Mouse (Mus musculus): ENCODE results near the gene Ctf1. TPM values are rescaled to one million over a fixed set of nuclear protein-coding genes. Genes with fewer than 3 reads are reported as not detected.
"Not testable (repeated sequence)": the region's sequence is repeated elsewhere in the genome, so short reads cannot be mapped to it uniquely, and the experiment has no call there.

Ctf1 gene
- polyA plus RNA-seq, 1 experiment from 2014 or later = 29.8 TPM

DNA sequence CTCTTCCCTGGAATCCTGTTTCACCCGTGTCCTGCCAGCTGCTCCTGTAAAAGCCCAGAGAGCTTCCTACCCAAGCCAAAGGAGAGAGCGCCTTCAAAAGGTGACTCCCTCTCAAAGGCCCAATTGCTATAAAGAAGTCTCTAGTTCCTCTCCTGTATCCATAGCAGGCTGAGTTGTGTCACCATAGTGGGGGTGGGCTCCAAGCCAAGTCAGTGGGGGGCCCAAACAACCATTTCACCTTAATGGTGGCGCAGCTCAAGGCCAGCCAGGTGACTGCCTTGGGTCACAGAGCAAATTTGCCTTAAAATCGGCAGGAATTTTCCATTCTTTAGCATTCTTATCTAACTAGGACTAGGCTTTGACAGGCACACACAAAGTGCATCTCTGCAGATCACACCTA is 2.3 kb downstream of the Ctf1 start:
- 84% methylated on average over 4 of the region's 4 CpGs for WGBS
- Histone ChIP-seq H3K36me3 (peaks cover 27% of the 10 kb centered on the region), H3K4me2 (no peak overlapping the region; the same call in 1 of the 2 replicates), H3K27ac (no peak overlapping the region; the same call in 1 of the 2 replicates), H3K27me3 (no peaks in the 10 kb centered on the region), H3K4me3 (no peak overlapping the region), H3K9ac (peak overlapping the region; percentile 8; the same call in 1 of the 2 replicates), H3K9me3 (no peaks in the 10 kb centered on the region), H3K4me1 (peaks cover 44% of the 10 kb centered on the region)
- no peak for ATAC-seq (ENCODE audit: insufficient number of reproducible peaks, insufficient read depth, low FRiP score, low TSS enrichment, low read depth)

DNA sequence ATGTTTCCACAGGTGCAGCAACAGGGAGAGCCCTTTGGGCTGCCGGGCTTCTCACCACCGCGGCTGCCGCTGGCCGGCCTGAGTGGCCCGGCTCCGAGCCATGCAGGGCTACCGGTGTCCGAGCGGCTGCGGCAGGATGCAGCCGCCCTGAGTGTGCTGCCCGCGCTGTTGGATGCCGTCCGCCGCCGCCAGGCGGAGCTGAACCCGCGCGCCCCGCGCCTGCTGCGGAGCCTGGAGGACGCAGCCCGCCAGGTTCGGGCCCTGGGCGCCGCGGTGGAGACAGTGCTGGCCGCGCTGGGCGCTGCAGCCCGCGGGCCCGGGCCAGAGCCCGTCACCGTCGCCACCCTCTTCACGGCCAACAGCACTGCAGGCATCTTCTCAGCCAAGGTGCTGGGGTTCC is 4.5 kb downstream of the Ctf1 start:
- H3K4me3 ChIP-seq = peak overlapping the region; percentile 38
- no peak for ATAC-seq (ENCODE audit: insufficient number of reproducible peaks, insufficient read depth, low FRiP score, low TSS enrichment, low read depth)
- peak overlapping the region; percentile 74 for H3K9ac ChIP-seq
- WGBS = 2% methylated on average over 41 of the region's 41 CpGs
- peaks cover 29% of the 10 kb centered on the region for H3K4me1 ChIP-seq
- no peak overlapping the region for H3K27ac ChIP-seq
- H3K9me3 ChIP-seq = no peaks in the 10 kb centered on the region
- peak overlapping the region; percentile 72 for H3K4me2 ChIP-seq
- H3K27me3 ChIP-seq = no peaks in the 10 kb centered on the region
- H3K36me3 ChIP-seq = peaks cover 27% of the 10 kb centered on the region

DNA sequence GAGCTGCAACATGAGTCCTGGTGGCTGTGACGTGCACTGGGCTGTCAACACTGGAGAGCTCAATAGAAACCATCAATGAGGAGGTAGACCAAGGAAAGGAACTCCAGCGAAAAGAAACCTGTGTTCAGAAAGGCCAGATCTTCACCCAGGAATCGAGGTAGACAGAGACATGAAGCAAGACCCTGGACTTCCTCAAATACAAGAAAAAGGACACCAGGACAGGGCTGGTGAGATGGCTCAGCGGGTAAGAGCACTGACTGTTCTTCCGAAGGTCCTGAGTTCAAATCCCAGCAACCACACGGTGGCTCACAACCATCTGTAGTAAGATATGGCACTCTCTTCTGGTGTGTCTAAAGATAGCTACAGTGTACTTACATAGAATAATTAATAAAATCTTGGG is 5.8 kb downstream of the Ctf1 start:
- no peaks in the 10 kb centered on the region for H3K27me3 ChIP-seq
- H3K4me1 ChIP-seq = peaks cover 22% of the 10 kb centered on the region
- 88% methylated on average over 6 of the region's 6 CpGs for WGBS
- no peak overlapping the region for H3K27ac ChIP-seq
- no peaks in the 10 kb centered on the region for H3K9me3 ChIP-seq
- H3K4me3 ChIP-seq = no peak overlapping the region
- H3K36me3 ChIP-seq = peaks cover 27% of the 10 kb centered on the region
- no peak overlapping the region for H3K9ac ChIP-seq
- no peak overlapping the region for H3K4me2 ChIP-seq
- no peak for ATAC-seq (ENCODE audit: insufficient number of reproducible peaks, insufficient read depth, low FRiP score, low TSS enrichment, low read depth)

DNA sequence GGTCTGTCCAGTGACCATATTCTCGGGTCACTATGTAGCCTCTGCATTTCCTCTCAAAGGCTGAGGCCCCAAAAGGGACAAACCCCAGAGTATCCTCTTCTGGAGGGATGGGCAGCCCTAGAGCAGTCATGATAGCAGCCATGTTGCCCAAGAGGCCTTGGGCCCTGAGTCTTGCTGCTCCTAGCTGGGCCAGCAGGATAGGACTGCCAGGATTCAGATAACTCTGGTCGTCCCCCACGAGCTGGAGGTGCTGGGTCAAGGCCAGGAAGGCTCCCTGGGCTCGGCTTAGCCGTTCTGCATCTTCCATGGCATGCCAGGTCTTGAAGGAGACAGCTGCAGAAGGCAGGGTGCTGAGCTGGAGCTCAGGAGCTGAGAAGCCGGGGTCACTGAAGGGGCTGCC is 6.7 kb downstream of the Ctf1 start:
- no peaks in the 10 kb centered on the region for H3K9me3 ChIP-seq
- peaks cover 27% of the 10 kb centered on the region for H3K36me3 ChIP-seq
- 94% methylated on average over 6 of the region's 6 CpGs for WGBS
- H3K27me3 ChIP-seq = no peaks in the 10 kb centered on the region
- no peak for ATAC-seq (ENCODE audit: insufficient number of reproducible peaks, insufficient read depth, low FRiP score, low TSS enrichment, low read depth)
- no peak overlapping the region for H3K27ac ChIP-seq
- H3K4me1 ChIP-seq = peaks cover 14% of the 10 kb centered on the region
- no peak overlapping the region for H3K4me3 ChIP-seq
- H3K4me2 ChIP-seq = no peak overlapping the region
- H3K9ac ChIP-seq = no peak overlapping the region

DNA sequence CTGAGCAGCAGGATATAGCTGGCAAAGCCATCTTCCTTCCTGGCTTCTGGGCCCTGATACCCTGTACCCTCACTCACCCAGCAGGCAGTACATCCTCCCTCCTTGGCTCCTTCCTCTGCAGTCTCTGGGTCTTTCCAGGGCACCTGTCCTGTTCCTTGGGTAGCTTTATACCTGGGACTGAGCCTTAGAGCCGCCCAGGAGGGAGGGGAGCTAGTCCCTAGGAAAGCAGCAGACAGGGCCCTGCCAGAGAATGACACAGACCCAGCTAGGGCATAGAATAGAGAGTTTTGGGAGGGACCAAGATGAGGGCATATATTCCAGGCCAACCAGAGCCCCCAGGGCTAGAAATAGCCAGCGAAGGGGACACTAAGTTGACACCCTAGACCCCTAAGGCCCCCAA is 13.0 kb downstream of the Ctf1 start:
- WGBS = 38% methylated on average over 2 of the region's 2 CpGs
- Histone ChIP-seq H3K4me2 (no peak overlapping the region), H3K9ac (0 out of 2 replicates have a peak overlapping the region, but pooled peaks have one; percentile 46), H3K4me1 (no peaks in the 10 kb centered on the region), H3K36me3 (no peaks in the 10 kb centered on the region), H3K27me3 (no peaks in the 10 kb centered on the region), H3K27ac (no peak overlapping the region), H3K4me3 (no peak overlapping the region), H3K9me3 (no peaks in the 10 kb centered on the region)
- no peak for ATAC-seq (ENCODE audit: insufficient number of reproducible peaks, insufficient read depth, low FRiP score, low TSS enrichment, low read depth)

DNA sequence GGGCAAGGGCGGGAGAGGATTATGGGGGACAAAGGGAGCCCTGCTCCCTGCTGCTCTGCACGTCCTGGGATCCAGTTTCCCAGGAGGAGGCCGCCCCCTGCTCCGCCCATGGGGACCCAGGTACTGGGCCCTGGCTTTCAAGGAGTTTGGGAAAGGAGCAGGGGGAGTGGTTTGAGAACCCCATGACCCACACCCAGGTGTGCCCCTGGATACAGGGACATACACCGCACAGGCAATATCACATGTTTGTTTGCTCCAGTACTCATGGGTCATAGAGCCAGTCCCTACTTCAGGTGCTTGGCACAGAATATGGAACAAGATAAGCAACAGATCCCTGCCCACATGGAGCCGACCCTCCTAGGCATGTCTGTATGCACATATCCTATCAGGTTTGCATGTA is 13.4 kb downstream of the Ctf1 start:
- no peak overlapping the region for H3K4me2 ChIP-seq
- 47% methylated on average over 6 of the region's 6 CpGs for WGBS
- H3K27me3 ChIP-seq = no peaks in the 10 kb centered on the region
- no peaks in the 10 kb centered on the region for H3K9me3 ChIP-seq
- H3K36me3 ChIP-seq = no peaks in the 10 kb centered on the region
- H3K4me1 ChIP-seq = no peaks in the 10 kb centered on the region
- no peak; the same call in 1 of the 2 replicates for ATAC-seq (ENCODE audit: insufficient number of reproducible peaks, insufficient read depth, low FRiP score, low TSS enrichment, low read depth)
- H3K9ac ChIP-seq = 0 out of 2 replicates have a peak overlapping the region, but pooled peaks have one; percentile 46
- no peak overlapping the region for H3K27ac ChIP-seq
- no peak overlapping the region for H3K4me3 ChIP-seq

DNA sequence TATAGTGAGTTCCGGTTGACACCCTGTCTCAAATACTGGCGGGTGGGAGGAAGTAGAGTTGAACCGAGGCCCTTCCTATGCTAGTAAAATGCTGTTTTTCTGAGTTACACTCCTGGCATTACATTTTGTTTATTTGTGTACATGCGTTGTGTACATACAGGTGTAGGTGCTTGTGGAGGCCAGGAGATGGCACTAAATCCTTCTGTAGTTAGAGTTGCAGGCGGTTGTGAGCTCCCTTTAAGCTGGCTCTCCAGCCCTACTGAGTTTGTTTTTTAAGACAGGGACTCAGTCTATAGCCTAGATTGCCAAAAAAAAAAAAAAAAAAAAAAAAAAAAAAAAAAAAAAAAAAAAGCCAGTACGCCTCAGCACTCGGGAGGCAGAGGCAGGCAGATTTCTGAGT is 15.4 kb downstream of the Ctf1 start:
- Histone ChIP-seq H3K4me3 (no peak overlapping the region), H3K36me3 (no peaks in the 10 kb centered on the region), H3K27me3 (no peaks in the 10 kb centered on the region), H3K9ac (no peak overlapping the region), H3K27ac (no peak overlapping the region), H3K9me3 (no peaks in the 10 kb centered on the region), H3K4me2 (no peak overlapping the region), H3K4me1 (no peaks in the 10 kb centered on the region)
- WGBS = 82% methylated on average over 7 of the region's 7 CpGs
- no peak for ATAC-seq (ENCODE audit: insufficient number of reproducible peaks, insufficient read depth, low FRiP score, low TSS enrichment, low read depth)

DNA sequence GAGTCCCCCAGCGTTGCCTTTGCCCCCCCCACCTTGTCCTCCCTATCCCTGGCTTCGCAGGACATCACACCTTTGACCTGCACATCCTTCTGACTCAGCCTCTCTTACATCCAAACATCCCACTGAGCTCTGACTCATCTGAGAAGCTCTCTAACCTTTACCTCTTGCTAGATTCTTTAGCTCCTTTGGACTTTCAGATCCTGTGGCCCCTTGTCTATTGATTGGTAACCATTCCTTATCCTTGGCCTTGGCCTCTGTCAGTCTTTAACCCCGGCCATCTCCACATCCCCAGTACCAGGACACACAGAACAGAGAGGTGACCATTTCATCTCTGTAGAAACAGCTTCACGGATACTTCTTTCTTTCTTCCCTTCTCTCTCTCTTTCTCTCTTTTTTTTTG is 17.6 kb downstream of the Ctf1 start:
- no peak for ATAC-seq (ENCODE audit: insufficient number of reproducible peaks, insufficient read depth, low FRiP score, low TSS enrichment, low read depth)
- Histone ChIP-seq H3K4me2 (no peak overlapping the region), H3K27me3 (no peaks in the 10 kb centered on the region), H3K4me1 (no peaks in the 10 kb centered on the region), H3K9me3 (no peaks in the 10 kb centered on the region), H3K27ac (no peak overlapping the region), H3K4me3 (no peak overlapping the region), H3K9ac (no peak overlapping the region), H3K36me3 (no peaks in the 10 kb centered on the region)
- 74% methylated on average over 4 of the region's 4 CpGs for WGBS

DNA sequence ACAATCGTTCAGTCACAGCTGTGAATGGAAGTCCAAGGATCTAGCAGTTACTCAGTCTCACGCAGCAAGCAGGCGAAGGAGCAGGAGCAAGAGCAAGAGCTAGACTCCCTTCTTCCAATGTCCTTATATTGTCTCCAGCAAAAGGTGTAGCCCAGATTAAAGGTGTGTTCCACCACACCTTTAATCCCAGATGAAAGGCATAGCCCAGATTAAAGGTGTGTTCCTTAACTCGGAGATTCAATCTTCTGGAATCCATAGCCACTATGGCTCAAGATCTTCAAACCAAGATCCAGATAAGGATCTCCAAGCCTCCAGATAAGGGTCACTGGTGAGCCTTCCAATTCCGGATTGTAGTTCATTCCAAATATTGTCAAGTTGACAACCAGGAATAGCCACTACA is 19.5 kb downstream of the Ctf1 start, which contains the start of gene Ctf2:
Ctf2 (minus strand) TSS at position 101 of the 400 bp plus-strand sequence.
- not testable (repeated sequence) for H3K36me3 ChIP-seq; H3K9me3 ChIP-seq; H3K4me2 ChIP-seq; H3K27me3 ChIP-seq; H3K9ac ChIP-seq; H3K4me1 ChIP-seq; ATAC-seq (ENCODE audit: insufficient number of reproducible peaks, insufficient read depth, low FRiP score, low TSS enrichment, low read depth); H3K4me3 ChIP-seq; H3K27ac ChIP-seq
- no CpG with 5 or more reads among the region's 5 CpGs for WGBS

DNA sequence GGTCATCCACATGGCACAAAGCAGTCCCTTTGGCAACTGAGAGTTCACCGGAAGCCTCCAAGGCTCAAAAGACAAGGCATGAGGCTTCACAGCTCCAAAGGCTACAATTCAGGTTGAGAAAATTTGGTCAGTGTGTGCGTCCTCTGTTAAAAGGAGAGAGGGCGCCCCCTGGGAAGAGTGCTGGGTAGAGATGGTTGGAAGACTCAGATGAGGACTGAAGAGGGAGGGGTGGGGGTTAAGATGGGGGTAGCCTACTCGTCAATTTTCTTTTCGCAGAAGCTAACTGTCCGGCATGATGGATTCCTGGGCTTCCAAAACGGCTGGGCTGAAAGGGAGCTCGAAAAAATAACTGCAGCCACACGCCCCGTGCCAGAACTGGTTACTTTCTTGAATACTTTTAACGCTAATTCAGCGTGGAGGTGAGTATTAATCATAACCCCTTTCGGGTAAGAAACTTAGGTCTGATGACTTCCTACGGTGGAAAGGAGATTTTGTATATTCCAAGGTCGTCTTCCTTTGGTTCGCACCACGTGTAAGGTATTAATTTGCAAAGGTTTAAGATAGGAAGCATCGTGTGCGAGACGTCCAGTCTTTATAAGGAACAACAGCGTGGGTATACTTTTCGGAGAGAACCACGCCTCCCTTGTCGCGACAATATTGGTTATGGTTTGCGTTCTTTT is 32.0 kb downstream of the Ctf1 start, which contains the start of gene Fbxl19:
Fbxl19 (plus strand) TSS at position 178 of the 680 bp plus-strand sequence.
- Histone ChIP-seq H3K27ac (peak within 1 kb of the TSS; percentile 92), H3K4me3 (peak within 1 kb of the TSS; percentile 88), H3K9ac (peak within 1 kb of the TSS; percentile 93), H3K4me1 (peaks cover 23% of the 10 kb centered on the region), H3K27me3 (no peaks in the 10 kb centered on the region), H3K36me3 (peaks cover 18% of the 10 kb centered on the region), H3K9me3 (no peaks in the 10 kb centered on the region), H3K4me2 (peak within 1 kb of the TSS; percentile 85)
- under 1% methylated on average over 26 of the region's 26 CpGs for WGBS
- no peak for ATAC-seq (ENCODE audit: insufficient number of reproducible peaks, insufficient read depth, low FRiP score, low TSS enrichment, low read depth)

DNA sequence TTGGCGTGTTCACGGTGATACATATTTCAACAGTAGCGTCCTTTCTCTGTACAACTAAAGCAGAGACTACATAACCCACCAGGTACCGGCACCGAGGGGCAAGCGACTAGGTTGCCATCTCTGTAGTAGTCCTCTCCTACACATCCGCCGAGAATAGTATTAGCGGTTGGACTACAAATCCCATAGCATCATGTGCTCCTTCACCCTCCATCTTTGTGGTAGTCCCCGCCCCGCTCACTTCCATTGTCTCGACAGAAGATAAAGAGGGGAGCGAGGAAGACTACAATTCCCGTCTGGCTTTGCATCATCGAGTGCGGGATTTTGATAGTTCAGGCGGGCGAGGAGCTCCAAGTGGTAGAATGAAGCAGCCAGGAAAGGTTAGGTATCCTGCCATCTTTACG is 32.7 kb downstream of the Ctf1 start:
- Histone ChIP-seq H3K27me3 (no peaks in the 10 kb centered on the region), H3K4me2 (peak overlapping the region; percentile 85), H3K9ac (peak overlapping the region; percentile 93), H3K9me3 (no peaks in the 10 kb centered on the region), H3K27ac (peak overlapping the region; percentile 92), H3K4me3 (peak overlapping the region; percentile 88), H3K4me1 (peaks cover 26% of the 10 kb centered on the region), H3K36me3 (peaks cover 25% of the 10 kb centered on the region)
- peak; percentile 82 for ATAC-seq (ENCODE audit: insufficient number of reproducible peaks, insufficient read depth, low FRiP score, low TSS enrichment, low read depth)
- under 1% methylated on average over 19 of the region's 19 CpGs for WGBS

Data from embryonic facial prominence, embryonic 13.5 days (tissue).